Mouse (Mus musculus) liver, adult 2 months (tissue): ENCODE data around the gene St8sia1.

ENCODE experiments used
- CTCF ChIP-seq: fragments of 200-500 bp; IDR thresholded peaks from 2 replicates; pipeline ENCODE4 v1.5.1; 2011; ENCODE audit warnings: low read depth, low read length, control low read depth
- POLR2A ChIP-seq: fragments of 200-500 bp; IDR thresholded peaks from 2 replicates; pipeline ENCODE4 v1.6.1; 2011; ENCODE audit warnings: low read length, control low read depth; ENCODE audit not compliant: insufficient read depth; ENCODE audit errors: extremely low read depth

DNA sequence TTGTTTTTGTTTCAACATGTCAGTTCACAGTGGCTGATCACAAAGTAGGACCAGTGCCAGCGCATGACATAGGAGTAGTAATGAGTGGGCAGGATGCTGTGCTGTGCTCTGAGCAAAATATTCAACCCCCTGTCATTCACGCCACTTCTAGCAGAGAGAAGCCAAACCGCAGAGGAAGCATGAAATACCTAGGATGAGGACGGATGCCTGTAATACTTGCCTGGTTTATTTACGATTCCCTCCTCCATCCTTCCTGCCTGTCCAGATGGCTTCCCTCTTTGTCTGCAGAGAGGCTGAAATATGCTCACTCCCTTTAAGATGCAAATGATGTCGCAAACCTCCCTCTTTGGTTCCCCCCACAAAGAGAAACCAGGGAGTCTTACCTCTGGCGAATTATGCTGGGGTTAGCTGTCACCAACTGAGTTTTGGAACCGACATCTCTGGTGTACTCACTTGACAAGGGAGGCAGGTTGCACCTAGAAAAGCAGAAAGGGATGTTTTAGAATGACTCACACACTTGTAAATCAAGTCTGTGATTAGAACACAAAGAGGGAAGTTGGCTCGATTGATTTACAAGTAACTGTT lies 96.7 kb downstream of the St8sia1 start:
- TF ChIP-seq CTCF (no peak), POLR2A (no peak)
